Mouse (Mus musculus) thymus, adult 2 months (tissue): Measurements from ENCODE around the gene Mecr.

ENCODE experiments used
- CTCF ChIP-seq: fragments of 200-500 bp; IDR thresholded peaks from 2 replicates; pipeline ENCODE4 v1.5.1; 2012; ENCODE audit warnings: mild to moderate bottlenecking, control low read depth, low read length, moderate library complexity, borderline replicate concordance; ENCODE audit not compliant: control insufficient read depth, poor library complexity, insufficient read depth; ENCODE audit errors: extremely low read depth
- POLR2A ChIP-seq: fragments of 200-500 bp; IDR thresholded peaks from 2 replicates; pipeline ENCODE4 v1.6.1; 2012; ENCODE audit warnings: mild to moderate bottlenecking, low read length, control low read depth, moderate library complexity; ENCODE audit not compliant: control insufficient read depth, poor library complexity, insufficient read depth; ENCODE audit errors: extremely low read depth

GRCm38 (mm10) chr4:131825830-131826229, 17.4 kb upstream of the Mecr start:
- TF ChIP-seq CTCF: peak; percentile 76; the same call in 1 of the 2 replicates
- no peak for TF ChIP-seq POLR2A
